Mouse (Mus musculus) Muller cell, postnatal 12 days (primary cell): Measurements from ENCODE around the gene Gm49361.
"Not testable (repeated sequence)": the region's sequence is repeated elsewhere in the genome, so short reads cannot be mapped to it uniquely, and the experiment has no call there.

Experiments used
- DNase-seq: peaks from one replicate; pipeline ENCODE4 v3.0.0-alpha.2; 2015; ENCODE audit errors: inconsistent ontology term

Gene Gm49361

DNA sequence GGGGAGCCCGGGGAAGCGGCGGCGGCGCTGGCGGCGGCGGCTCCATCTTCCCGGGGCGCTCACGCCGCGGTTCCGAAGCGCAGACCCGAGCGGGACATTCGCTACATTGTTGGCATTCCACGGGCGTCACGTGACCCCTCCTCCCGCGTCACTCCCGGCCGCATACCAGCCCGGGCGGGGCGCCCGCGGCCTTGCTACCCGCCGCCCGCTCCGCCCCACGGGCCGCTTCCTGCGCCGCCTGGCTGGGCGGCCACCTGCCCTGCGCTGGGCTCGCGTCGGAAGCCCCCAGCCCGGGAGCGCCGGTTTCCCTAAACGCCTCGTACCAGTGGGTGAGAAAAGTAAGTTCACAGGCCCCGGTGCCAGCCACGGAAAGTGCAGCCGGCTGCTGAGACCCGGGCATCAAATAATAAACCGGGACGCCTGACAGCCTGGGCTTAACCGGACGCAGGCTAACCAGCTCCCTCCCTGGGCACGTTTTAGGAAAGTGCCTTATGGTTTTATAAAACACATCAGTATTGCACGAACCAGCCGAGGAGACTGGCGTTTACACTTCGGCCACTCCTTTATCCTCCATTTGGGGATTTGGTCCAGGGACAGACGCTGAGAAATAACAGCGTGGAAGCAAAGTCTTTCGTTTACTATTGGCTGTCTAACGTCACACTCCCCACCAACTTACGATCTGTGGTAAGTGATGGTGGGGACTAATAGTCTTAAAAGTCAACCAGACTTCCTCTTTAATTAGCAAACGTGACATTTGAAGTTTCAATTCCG lies at the start of gene Gm49361:
Gm49361 (minus strand) TSS at position 103 of the 771 bp plus-strand sequence.
- DNase-seq = peak; percentile 98

DNA sequence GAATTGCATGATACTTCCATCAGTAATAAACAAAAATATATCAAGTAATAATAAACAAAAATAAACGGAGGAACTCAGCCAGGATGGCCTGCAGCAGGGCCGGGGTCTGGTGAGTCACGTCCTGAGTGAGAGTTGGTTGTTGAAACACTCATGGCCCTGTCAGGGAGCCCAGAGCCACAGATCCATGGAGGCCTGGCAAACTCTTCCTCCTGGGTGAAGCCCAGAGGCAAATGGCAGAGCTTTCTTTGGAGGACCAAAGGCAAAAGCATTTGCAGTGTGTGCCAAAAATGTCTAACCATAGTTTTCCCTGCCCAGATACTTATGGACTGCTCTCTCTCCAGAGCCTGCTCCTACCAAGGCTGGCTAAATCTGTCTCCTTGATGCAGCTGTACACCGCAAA lies 45.3 kb upstream of the Gm49361 start:
- DNase-seq = peak; percentile 60

GRCm38 (mm10) chr14:57789759-57790158 lies 43.9 kb upstream of the Gm49361 start:
- no peak for DNase-seq

DNA sequence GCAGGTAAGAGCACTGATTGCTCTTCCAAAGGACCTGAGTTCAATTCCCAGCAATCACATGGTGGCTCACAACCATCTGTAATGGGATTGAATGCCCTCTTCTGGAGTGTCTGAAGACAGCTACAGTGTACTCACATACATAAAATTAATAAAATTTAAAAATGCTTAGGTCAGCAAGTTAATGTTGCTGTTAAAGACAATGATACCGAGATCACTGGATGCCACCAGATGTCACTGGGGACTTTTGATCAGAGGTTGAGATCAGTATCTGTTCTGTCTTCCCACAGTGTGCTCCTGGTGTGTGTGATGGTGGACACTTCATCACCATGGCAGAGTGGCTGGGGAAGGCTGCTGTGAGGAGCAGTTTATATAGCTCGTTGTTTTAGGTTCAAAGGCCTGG lies 43.4 kb upstream of the Gm49361 start:
- DNase-seq = no peak

GRCm38 (mm10) chr14:57787406-57787805 lies 41.5 kb upstream of the Gm49361 start:
- no peak for DNase-seq

GRCm38 (mm10) chr14:57772157-57772815 lies 26.4 kb upstream of the Gm49361 start:
- no peak for DNase-seq

GRCm38 (mm10) chr14:57769102-57769501 lies 23.2 kb upstream of the Gm49361 start:
- no peak for DNase-seq

- DNase-seq = peak; percentile 98
Measured at GRCm38 (mm10) chr14:57760447-57761412, 14.8 kb upstream of the Gm49361 start.

DNA sequence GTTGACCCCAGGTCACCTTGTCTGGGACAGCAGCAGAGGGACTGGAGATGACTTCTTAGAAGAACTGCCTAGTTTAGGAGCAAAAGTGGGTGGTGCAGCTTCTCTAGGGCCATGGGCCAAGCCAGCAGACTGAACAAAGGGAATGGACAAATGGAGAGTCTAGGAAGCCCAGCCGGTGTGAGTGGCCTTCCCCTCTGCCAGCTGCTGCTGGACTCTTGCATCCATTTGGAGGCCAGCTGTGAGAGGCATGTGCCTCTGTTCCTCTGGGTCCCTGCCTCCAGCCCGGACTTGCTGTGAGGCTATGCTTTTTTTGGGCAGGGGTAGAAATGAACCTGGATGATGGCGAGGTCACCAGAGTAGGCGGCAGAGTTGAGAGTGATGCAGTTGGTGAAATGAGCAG lies 12.3 kb upstream of the Gm49361 start, which contains the start of gene Lats2:
Lats2 (minus strand) TSS at position 152 of the 400 bp plus-strand sequence.
- peak; percentile 31 for DNase-seq

GRCm38 (mm10) chr14:57756094-57756493 lies 10.2 kb upstream of the Gm49361 start:
- no peak for DNase-seq

DNA sequence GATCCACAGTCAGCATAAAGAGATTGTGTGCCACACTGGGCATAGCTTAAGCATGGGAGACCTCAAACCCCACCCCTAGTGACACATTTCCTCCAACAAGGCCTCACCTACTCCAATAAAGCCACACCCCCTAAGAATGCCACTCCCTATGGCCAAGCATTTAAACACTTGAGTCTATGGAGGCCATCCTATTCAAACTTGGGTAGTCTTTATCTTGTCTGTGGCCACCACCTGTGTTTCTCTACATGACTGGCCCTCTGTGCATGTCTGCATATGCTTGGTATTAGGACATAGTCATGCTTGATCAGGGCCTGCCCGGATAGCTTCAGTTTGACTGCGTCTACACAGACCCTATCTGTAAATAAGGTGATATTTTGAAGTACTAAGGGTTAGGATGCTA lies 9.8 kb upstream of the Gm49361 start:
- no peak for DNase-seq

GRCm38 (mm10) chr14:57753351-57753992 lies 7.6 kb upstream of the Gm49361 start:
- DNase-seq = peak; percentile 89

DNA sequence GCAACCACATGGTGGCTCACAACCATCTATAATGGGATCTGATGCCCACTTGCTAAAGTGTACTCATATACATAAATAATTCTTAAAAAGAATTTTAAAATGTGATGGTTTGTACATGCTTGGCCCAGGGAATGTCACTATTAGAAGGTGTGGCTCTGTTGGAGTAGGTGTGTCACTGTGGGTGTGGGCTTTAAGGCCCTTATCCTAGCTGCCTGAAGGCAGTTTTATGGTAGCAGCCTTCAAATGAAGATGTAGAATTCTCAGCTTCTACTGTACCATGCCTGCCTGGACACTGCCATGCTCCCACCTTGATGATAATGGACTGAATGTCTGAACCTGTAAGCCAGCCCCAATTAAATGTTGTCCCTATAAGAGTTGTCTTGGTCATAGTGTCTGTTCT lies 5.1 kb upstream of the Gm49361 start:
- not testable (repeated sequence) for DNase-seq

DNA sequence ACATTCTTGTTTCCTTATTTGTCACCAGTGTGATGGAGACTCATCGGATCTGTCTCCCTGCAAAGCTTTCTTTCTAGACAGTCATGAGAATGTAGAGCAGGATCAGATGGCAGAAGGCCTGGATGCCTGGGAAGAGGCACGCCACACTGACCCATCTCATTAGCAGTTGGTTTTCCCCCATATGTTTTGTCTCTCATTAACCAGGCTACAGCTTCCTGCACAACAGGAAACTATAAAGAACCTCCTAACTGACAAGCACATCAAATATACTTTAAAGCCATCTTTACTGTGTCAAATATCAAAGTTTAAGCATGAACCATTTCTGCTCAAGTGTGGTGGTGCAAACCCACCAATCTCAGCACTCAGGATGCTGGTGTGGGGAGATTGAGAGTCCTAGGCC lies 3.6 kb upstream of the Gm49361 start:
- peak; percentile 50 for DNase-seq

- DNase-seq = peak; percentile 57
Measured at GRCm38 (mm10) chr14:57745291-57745969, 473 bp downstream of the Gm49361 start.

- peak; percentile 70 for DNase-seq
Measured at GRCm38 (mm10) chr14:57744547-57744946, 1.4 kb downstream of the Gm49361 start.

DNA sequence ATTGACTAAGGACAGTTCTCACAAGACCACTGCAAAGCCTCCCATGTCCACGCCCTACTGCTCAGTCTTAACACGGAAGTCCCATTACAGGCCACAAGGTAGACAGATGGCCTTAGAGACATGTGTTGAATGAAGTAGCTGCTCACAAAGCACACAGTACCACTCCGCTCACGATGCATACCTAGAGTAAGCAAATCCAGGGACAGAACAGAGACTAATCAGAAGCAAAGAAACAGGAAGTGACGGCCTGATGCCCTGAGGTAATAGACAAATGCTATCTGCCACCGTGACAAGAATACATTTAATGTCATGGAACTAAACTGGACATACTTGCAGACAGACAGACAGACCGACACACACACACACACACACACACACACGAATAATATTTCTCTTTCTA lies 5.3 kb downstream of the Gm49361 start:
- no peak for DNase-seq

GRCm38 (mm10) chr14:57737089-57737488 lies 8.8 kb downstream of the Gm49361 start:
- no peak for DNase-seq

GRCm38 (mm10) chr14:57736141-57736540 lies 9.8 kb downstream of the Gm49361 start:
- no peak for DNase-seq

GRCm38 (mm10) chr14:57732668-57733293 lies 13.1 kb downstream of the Gm49361 start:
- no peak for DNase-seq
